Mouse (Mus musculus) gastrocnemius, adult 2 months (tissue): ENCODE results near the gene Cdh6. TPM values are rescaled to one million over a fixed set of nuclear protein-coding genes. Genes with fewer than 3 reads are reported as not detected.

Experiments used
- DNase-seq: peaks from one replicate; pipeline ENCODE4 v3.0.0; 2022
- H3K27ac ChIP-seq: fragments of 200-600 bp; 2 replicates; pipeline ENCODE4 v1.8.1; 2022; ENCODE audit warnings: mild to moderate bottlenecking
- H3K4me3 ChIP-seq: fragments of 200-600 bp; 2 replicates; pipeline ENCODE4 v1.8.1; 2022; ENCODE audit warnings: mild to moderate bottlenecking, moderate library complexity
- CTCF ChIP-seq: fragments of 200-600 bp; IDR thresholded peaks from 2 replicates; pipeline ENCODE4 v1.8.1; 2022; ENCODE audit warnings: antibody characterized with exemption, mild to moderate bottlenecking, moderate library complexity
- intact Hi-C: fragments of 180-260 bp; cut with DNase I; formaldehyde crosslinking; loops from one replicate; pipeline ENCODE4 v1.15.1; 2025
- total RNA-seq, 2 experiments: library from RNA; stranded (reverse); gene quantifications; 2 replicates each; pipeline ENCODE4 v1.2.3; 2021

Gene Cdh6
- total RNA-seq, 2 experiments from 2014 or later: 0.15 to 0.31 TPM

DNA sequence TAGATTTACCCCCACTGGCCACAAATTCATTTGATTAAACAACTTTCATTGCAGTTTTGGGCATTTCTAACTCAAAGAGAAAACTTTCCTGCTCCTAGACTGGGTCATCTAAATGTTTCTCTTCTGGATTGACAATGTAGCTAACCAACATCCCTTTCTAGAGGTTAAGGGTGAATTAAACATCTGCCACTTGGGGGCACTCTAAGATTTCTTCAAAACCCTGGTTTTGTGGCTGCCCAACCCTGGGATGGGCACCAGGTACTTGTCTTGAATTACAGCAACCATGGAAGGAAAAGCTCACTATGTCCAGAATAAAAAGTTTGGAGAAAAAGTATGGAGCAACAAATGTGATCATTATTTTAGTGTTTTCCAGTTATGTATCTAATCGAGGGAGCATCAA lies 39.4 kb downstream of the Cdh6 start:
- no peak for DNase-seq
- intact Hi-C loops: no loop called here
- peak; percentile 44 for TF ChIP-seq CTCF
- no peak overlapping the region for H3K4me3 ChIP-seq
- H3K27ac ChIP-seq: no peak overlapping the region

DNA sequence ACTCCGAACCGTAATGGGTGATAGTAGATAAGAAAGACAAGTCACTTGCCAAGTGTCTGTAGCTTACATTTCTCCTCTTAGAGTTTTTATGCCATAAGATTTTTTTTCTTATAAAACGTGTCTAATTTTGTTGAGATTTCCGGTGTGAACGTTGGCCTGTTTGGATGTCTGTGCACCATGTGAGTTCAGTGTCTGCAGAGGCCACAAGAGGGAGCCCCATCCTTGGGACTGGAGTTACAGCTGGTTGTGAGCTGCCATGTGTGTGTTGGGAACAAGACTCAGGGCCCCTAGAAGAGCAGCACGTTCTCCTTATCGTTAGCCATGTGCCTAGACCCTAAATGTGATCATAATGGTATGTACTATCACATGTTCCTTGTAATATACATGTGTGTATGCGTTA lies 40.1 kb downstream of the Cdh6 start:
- TF ChIP-seq CTCF: no peak
- H3K27ac ChIP-seq: no peak overlapping the region
- intact Hi-C loops: no loop called here
- DNase-seq: no peak
- H3K4me3 ChIP-seq: no peak overlapping the region

DNA sequence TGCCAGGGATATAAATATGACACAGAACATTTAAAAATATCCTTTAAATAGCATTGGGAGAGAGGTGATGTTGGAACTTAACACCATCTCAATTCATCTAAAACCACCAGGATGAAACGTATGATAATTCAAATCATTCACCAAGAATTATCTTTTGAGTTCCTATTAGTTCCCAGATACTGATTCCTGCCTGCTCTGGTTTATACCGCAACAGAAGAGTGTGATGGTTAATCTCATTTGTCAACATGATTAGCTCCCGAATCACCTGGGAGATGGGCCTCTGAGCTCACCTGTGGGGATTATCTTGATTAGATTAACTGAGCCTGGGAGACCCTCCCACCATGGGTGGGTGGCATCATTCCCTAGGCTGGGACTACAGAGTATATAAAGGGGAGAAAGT lies 41.0 kb downstream of the Cdh6 start:
- Histone ChIP-seq H3K4me3 (no peak overlapping the region), H3K27ac (no peak overlapping the region)
- no peak for TF ChIP-seq CTCF
- DNase-seq: no peak
- intact Hi-C loops: no loop called here

DNA sequence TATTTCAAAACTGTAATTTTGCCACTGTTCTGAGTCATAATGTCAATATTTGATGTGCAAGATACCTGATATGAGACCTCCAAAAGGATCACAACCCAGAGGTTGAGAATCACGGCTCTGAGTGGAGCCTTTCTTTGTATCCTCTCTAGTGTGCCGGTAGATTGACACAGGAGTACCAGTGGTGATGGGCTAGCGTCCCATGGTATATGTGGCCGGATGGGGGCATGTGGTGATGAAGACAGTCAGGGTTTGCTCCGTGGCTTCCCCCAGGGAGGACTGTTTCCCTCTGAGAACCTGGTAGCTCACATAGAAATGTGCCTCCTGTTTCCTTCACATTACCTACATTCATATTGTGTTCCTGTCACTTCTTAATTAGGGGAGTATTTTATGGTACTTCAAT lies 43.2 kb downstream of the Cdh6 start:
- intact Hi-C loops: no loop called here
- DNase-seq: no peak
- Histone ChIP-seq H3K4me3 (no peak overlapping the region), H3K27ac (no peak overlapping the region)
- no peak for TF ChIP-seq CTCF

DNA sequence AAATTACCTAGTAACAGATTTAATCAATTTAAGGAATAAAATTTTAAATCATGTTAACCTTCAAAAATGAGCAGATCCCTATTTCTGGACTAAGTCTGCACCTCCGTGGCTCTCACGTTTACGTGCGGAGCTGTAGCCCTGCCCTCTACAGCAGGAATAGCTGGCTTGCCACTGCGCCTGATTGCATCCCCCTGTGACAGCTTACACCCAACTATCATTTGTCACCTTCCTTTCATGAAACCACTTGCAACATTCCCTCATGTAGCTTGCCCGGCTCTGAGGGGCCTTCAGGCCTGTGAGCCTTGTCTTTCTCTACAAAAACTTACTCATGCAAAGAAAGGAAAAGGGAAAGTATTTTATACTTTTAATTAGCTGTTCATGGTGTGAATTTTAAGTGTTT lies 73.1 kb downstream of the Cdh6 start:
- intact Hi-C loops: no loop called here
- no peak overlapping the region for H3K27ac ChIP-seq
- no peak for DNase-seq
- no peak for TF ChIP-seq CTCF
- no peak overlapping the region for H3K4me3 ChIP-seq

DNA sequence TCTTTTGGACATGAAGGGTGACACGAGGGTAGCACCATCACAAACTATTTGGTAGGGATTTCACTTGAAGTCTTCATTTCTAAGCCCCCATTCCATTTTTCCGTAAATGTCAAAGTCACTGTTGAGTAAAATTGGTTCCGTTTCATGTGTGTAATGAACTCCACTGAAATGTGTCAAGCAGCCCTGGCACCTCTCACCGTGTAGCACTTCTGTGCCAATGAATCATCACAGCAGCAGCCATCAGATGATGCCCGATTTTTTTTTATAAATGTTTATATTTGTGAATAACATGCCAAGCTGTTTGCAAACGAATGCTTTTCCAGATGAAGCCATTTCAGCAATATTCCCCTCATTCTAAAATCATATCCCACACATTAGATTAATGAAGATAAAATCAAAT lies 75.6 kb downstream of the Cdh6 start:
- TF ChIP-seq CTCF: no peak
- no peak for DNase-seq
- intact Hi-C loops: no loop called here

DNA sequence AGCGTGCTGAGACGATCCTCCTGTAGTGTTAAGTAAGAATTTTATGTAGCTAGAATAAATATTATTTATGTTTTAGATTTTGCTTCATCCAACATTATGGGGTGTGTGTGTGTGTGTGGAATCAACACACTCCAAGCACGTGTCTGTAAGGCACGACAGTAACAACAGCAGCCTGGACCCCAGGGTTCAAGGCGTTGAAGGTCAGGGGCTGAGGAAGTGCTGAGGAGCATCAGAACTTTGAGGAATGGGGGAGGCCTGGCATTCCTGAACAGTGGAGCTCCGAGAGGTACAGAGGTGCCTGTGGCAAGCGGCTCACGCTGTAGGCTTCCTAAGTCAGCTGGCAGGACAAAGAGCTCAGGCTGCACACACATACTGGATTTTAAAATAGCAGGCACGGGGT lies 78.1 kb downstream of the Cdh6 start:
- intact Hi-C loops: no loop called here
- no peak for TF ChIP-seq CTCF
- Histone ChIP-seq H3K4me3 (no peak overlapping the region), H3K27ac (no peak overlapping the region)
- DNase-seq: no peak

More for the DNA sequence above, 75.6 kb downstream of the Cdh6 start:
- Histone ChIP-seq H3K27ac (no peak overlapping the region), H3K4me3 (no peak overlapping the region)

DNA sequence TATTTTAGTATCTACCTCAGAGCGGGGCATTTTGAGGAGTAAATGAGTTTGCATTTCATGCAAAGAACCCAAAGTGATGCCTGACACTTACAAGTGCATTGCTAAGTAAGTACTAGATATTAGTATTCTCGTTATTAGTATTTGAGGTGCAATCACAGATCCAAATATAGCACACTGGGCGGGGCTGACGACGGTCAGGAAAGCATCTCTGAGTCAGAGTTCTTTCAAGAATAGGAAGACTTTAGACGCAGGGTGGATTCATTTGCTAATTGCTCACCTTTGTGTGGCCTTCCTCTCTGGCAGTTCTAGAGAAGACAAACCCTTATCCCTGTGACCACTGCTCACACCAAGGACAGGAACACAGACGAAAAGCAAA lies 78.6 kb downstream of the Cdh6 start:
- intact Hi-C loops: no loop called here
- no peak for TF ChIP-seq CTCF
- no peak for DNase-seq
- no peak overlapping the region for H3K27ac ChIP-seq
- H3K4me3 ChIP-seq: no peak overlapping the region

DNA sequence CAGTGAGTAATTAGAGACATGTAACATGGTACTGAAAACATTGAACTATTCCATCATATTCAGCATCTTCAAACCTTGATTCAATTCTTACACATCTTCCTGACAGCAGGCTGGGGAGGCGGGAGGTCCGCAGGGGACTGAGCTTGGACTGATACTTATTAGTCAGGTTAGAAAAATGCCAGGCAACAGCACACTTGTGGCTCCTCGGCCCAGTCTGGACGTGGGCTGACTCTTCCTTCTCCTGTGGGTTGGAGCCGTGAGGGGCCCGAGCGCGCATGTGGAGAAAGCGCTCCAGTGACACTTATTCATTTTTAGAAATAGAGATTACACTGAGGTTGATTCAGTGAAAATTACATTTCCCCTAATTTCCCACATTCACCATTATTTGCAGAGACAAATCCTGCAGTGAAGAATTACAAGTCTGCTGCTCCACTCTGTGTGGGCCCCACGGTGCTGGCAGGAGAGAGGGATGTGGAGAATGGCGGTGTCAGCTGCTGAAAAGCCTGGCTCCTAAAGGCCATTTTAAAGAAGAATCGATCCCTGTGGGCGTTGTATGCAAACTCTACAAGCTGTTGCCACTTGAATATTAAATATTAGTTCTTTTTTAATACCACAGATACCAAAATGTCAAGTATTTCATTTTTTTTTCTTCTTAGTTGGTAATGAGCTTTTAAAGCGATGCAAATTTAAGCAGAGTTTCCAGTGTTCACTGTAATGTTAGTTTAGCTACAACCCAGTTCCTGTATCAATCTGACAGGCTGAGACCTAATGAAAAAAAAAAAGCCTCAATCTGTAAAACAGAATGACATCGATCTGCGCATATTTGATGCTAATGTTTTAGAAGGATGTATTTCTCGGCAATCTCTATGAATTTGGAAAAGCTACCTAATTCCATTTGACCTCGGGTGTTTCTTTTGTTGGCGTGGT lies 79.3 kb downstream of the Cdh6 start:
- TF ChIP-seq CTCF: no peak
- intact Hi-C loops: no loop called here
- no peak for DNase-seq
- no peak overlapping the region for H3K4me3 ChIP-seq
- H3K27ac ChIP-seq: no peak overlapping the region

DNA sequence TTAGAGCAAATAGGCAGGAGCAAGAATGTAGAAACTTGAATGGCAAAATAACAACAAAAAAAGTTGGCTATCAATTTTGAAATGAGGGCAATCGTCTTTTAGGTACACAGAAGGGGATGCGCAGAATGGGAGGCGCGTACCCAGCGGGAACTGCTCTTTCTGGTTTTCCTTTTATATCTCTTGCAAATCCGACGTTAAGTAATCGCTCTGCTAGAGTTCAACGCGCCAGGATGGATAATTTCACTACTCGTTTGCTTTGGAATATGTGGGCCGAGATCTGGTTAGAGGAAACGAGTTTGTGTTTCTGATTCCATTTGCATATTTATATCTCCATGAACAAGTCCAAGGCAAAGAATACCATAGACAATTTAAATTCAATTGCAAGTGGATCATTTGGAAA lies 81.4 kb downstream of the Cdh6 start:
- Histone ChIP-seq H3K27ac (no peak overlapping the region), H3K4me3 (no peak overlapping the region)
- intact Hi-C loops: no loop called here
- DNase-seq: no peak
- no peak for TF ChIP-seq CTCF

DNA sequence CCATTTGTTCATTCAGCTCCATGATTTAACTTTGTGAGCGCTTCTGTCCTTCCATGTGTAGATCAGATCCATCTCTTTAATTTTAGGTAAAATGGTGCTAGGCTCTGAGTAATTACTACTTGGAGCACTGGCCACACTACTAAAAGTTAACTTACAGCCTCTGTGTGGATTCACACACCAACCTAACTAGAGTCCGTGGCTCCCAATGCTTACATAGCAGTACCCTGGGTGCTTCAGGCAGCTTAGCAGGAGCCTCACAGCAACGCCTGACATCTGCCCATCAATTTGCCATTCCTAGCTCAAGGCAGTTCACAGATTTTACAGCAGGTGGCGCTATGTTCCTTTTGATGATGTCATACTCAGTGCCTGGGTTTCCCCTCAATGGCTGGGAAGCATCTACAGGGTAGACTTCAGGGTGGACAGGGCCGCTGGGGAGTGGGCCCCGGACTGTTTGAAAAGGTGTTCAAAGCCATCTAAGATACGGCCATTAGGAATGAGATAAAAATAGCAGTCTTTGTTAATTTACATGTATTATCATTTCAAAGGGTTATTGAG lies 84.9 kb downstream of the Cdh6 start:
- H3K27ac ChIP-seq: no peak overlapping the region
- peak; percentile 60 for TF ChIP-seq CTCF
- no peak for DNase-seq
- H3K4me3 ChIP-seq: no peak overlapping the region
- intact Hi-C loops: no loop called here

DNA sequence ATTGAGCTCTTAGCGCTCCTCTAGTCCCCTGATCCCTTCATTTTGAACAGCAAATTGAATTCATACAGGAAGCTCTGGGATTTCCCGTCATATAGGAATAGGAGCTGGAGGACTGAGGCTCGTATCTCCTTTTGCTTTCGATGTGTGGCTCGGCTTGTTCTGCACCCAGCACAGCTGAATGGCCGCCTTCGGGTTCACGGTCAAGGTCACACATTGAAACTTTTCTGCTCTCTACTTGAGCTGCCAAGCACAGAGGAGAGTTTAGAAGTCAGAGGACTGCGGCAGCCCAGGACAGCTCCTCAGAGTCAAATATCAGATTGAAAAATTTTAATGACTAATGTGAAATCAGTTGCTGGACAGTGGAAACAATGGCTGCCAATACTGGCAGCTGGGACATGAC lies 88.7 kb downstream of the Cdh6 start:
- Histone ChIP-seq H3K4me3 (no peak overlapping the region), H3K27ac (no peak overlapping the region)
- DNase-seq: no peak
- intact Hi-C loops: no loop called here
- no peak for TF ChIP-seq CTCF

DNA sequence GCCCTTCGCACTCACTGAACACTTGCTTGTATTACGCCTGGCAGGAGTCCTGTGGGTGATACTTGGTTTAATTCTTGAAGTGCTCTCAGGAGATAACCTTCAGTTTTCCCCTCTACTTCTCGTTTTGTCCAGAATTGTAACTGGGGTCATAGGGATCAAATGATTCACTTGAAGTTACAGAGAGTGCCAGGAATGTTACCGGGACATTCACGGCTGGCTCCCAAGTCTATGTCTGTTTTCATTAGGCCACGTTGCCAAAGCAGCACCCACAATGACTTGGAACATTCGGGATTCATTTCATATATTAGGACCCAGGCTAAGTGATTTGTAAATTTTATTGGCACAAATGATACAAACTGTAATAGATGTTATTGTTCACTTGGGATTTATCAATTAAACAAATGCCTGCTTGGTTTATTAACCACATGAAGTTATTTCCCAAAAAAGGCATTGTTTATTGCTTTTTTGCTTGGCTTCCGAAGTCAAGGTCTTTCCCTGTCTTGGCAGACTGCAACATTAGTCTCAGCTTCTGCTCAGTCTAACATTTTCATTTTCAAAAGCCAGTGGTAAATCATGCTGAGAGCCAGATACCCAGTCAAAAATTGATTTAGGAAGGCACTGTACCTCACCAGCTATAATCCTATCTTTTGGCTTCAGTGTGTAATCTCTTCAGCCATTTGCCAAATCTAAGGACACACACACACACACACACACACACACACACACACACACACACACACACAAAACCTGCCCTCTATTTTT lies 96.4 kb downstream of the Cdh6 start:
- no peak for DNase-seq
- intact Hi-C loops: no loop called here

More for the DNA sequence above, 96.4 kb downstream of the Cdh6 start:
- TF ChIP-seq CTCF: no peak
- Histone ChIP-seq H3K27ac (no peak overlapping the region), H3K4me3 (no peak overlapping the region)
